Mouse (Mus musculus): ENCODE results near the gene Desi1. TPM values are rescaled to one million over a fixed set of nuclear protein-coding genes. Genes with fewer than 3 reads are reported as not detected.

Desi1 gene
- polyA plus RNA-seq, 1 experiment from 2014 or later, result 23.0 TPM

GRCm38 (mm10) chr15:82016830-82017229, 16.8 kb downstream of the Desi1 start:
- H3K4me1 ChIP-seq, result no peaks in the 10 kb centered on the region
- H3K36me3 ChIP-seq, result 0 out of 2 replicates have a peak, but pooled peaks cover 6% of the 10 kb centered on the region
- peak overlapping the region; percentile 95 for H3K4me3 ChIP-seq (replicated peaks)
- H3K9ac ChIP-seq, result peak overlapping the region; percentile 65
- peak overlapping the region; percentile 81 for H3K27ac ChIP-seq
- H3K27me3 ChIP-seq (replicated peaks), result no peaks in the 10 kb centered on the region
- peak overlapping the region; percentile 79 for H3K4me2 ChIP-seq
- H3K9me3 ChIP-seq, result no peaks in the 10 kb centered on the region
- 23% methylated on average over 6 of the region's 6 CpGs for WGBS
- no peak for ATAC-seq (ENCODE audit: insufficient read depth, low FRiP score, low read depth)

GRCm38 (mm10) chr15:82016101-82016808, 17.4 kb downstream of the Desi1 start:
- H3K27ac ChIP-seq, result peak overlapping the region; percentile 81
- under 1% methylated on average over 53 of the region's 53 CpGs for WGBS
- peak overlapping the region; percentile 94 for H3K4me2 ChIP-seq
- H3K36me3 ChIP-seq, result 0 out of 2 replicates have a peak, but pooled peaks cover 6% of the 10 kb centered on the region
- no peaks in the 10 kb centered on the region for H3K27me3 ChIP-seq (replicated peaks)
- peak overlapping the region; percentile 95 for H3K4me3 ChIP-seq (replicated peaks)
- no peaks in the 10 kb centered on the region for H3K4me1 ChIP-seq
- peak; percentile 97 for ATAC-seq (ENCODE audit: insufficient read depth, low FRiP score, low read depth)
- H3K9ac ChIP-seq, result peak overlapping the region; percentile 88
- H3K9me3 ChIP-seq, result no peaks in the 10 kb centered on the region

- Histone ChIP-seq H3K4me1 (no peaks in the 10 kb centered on the region), H3K4me2 (peak overlapping the region; percentile 94), H3K27me3 (replicated peaks) (no peaks in the 10 kb centered on the region), H3K36me3 (0 out of 2 replicates have a peak, but pooled peaks cover 6% of the 10 kb centered on the region), H3K9ac (peak overlapping the region; percentile 88), H3K9me3 (no peaks in the 10 kb centered on the region), H3K4me3 (replicated peaks) (peak overlapping the region; percentile 95), H3K27ac (peak overlapping the region; percentile 76)
- no peak for ATAC-seq (ENCODE audit: insufficient read depth, low FRiP score, low read depth)
- WGBS, result under 1% methylated on average over 39 of the region's 39 CpGs
Observed at GRCm38 (mm10) chr15:82015392-82016100, 18.1 kb downstream of the Desi1 start.

- Histone ChIP-seq H3K36me3 (0 out of 2 replicates have a peak, but pooled peaks cover 4% of the 10 kb centered on the region), H3K4me1 (no peaks in the 10 kb centered on the region), H3K4me3 (replicated peaks) (peak overlapping the region; percentile 95), H3K9me3 (no peaks in the 10 kb centered on the region), H3K9ac (peak overlapping the region; percentile 88), H3K27me3 (replicated peaks) (no peaks in the 10 kb centered on the region), H3K4me2 (peak overlapping the region; percentile 94), H3K27ac (peak overlapping the region; percentile 76)
- WGBS, result 19% methylated on average over 9 of the region's 9 CpGs
- ATAC-seq (ENCODE audit: insufficient read depth, low FRiP score, low read depth), result no peak
Observed at GRCm38 (mm10) chr15:82014745-82015391, 18.8 kb downstream of the Desi1 start.

- no peak overlapping the region for H3K27ac ChIP-seq
- no peaks in the 10 kb centered on the region for H3K4me1 ChIP-seq
- H3K36me3 ChIP-seq, result 0 out of 2 replicates have a peak, but pooled peaks cover 3% of the 10 kb centered on the region
- H3K4me3 ChIP-seq (replicated peaks), result no peak overlapping the region
- no peak overlapping the region for H3K4me2 ChIP-seq
- H3K9ac ChIP-seq, result no peak overlapping the region
- WGBS, result 84% methylated on average over 6 of the region's 6 CpGs
- no peaks in the 10 kb centered on the region for H3K27me3 ChIP-seq (replicated peaks)
- no peak for ATAC-seq (ENCODE audit: insufficient read depth, low FRiP score, low read depth)
- H3K9me3 ChIP-seq, result no peaks in the 10 kb centered on the region
Observed at GRCm38 (mm10) chr15:82011947-82012346, 21.7 kb downstream of the Desi1 start.

- no peak for ATAC-seq (ENCODE audit: insufficient read depth, low FRiP score, low read depth)
- Histone ChIP-seq H3K9me3 (no peaks in the 10 kb centered on the region), H3K4me2 (no peak overlapping the region), H3K27me3 (replicated peaks) (no peaks in the 10 kb centered on the region), H3K9ac (no peak overlapping the region), H3K4me3 (replicated peaks) (no peak overlapping the region), H3K4me1 (no peaks in the 10 kb centered on the region), H3K27ac (no peak overlapping the region), H3K36me3 (0 out of 2 replicates have a peak, but pooled peaks cover under 1% of the 10 kb centered on the region)
- 73% methylated on average over 8 of the region's 8 CpGs for WGBS
Observed at GRCm38 (mm10) chr15:82004257-82004656, 29.4 kb downstream of the Desi1 start.

GRCm38 (mm10) chr15:81993992-81994391, 39.7 kb downstream of the Desi1 start:
- 73% methylated on average over 6 of the region's 6 CpGs for WGBS

GRCm38 (mm10) chr15:81990549-81990948, 43.1 kb downstream of the Desi1 start:
- Histone ChIP-seq H3K4me2 (no peak overlapping the region), H3K27ac (no peak overlapping the region), H3K27me3 (replicated peaks) (no peaks in the 10 kb centered on the region), H3K4me3 (replicated peaks) (no peak overlapping the region), H3K4me1 (no peaks in the 10 kb centered on the region), H3K36me3 (peaks cover 6% of the 10 kb centered on the region; the same call in 1 of the 2 replicates), H3K9ac (no peak overlapping the region), H3K9me3 (no peaks in the 10 kb centered on the region)
- 34% methylated on average over 7 of the region's 7 CpGs for WGBS
- ATAC-seq (ENCODE audit: insufficient read depth, low FRiP score, low read depth), result peak; percentile 86

More at GRCm38 (mm10) chr15:81993992-81994391, 39.7 kb downstream of the Desi1 start:
- H3K36me3 ChIP-seq, result peaks cover 9% of the 10 kb centered on the region; the same call in 1 of the 2 replicates
- no peak overlapping the region for H3K4me3 ChIP-seq (replicated peaks)
- no peak overlapping the region for H3K4me2 ChIP-seq
- H3K9me3 ChIP-seq, result no peaks in the 10 kb centered on the region
- H3K27ac ChIP-seq, result no peak overlapping the region
- H3K9ac ChIP-seq, result no peak overlapping the region
- no peaks in the 10 kb centered on the region for H3K4me1 ChIP-seq
- no peak for ATAC-seq (ENCODE audit: insufficient read depth, low FRiP score, low read depth)
- H3K27me3 ChIP-seq (replicated peaks), result no peaks in the 10 kb centered on the region

GRCm38 (mm10) chr15:81989371-81990062, 44.1 kb downstream of the Desi1 start:
- H3K9ac ChIP-seq, result no peak overlapping the region
- H3K27me3 ChIP-seq (replicated peaks), result no peaks in the 10 kb centered on the region
- no peak overlapping the region for H3K4me3 ChIP-seq (replicated peaks)
- no peak; the same call in 1 of the 2 replicates for ATAC-seq (ENCODE audit: insufficient read depth, low FRiP score, low read depth)
- WGBS, result 41% methylated on average over 11 of the region's 11 CpGs
- H3K4me2 ChIP-seq, result no peak overlapping the region
- H3K27ac ChIP-seq, result no peak overlapping the region
- no peaks in the 10 kb centered on the region for H3K36me3 ChIP-seq
- no peaks in the 10 kb centered on the region for H3K4me1 ChIP-seq
- H3K9me3 ChIP-seq, result no peaks in the 10 kb centered on the region

GRCm38 (mm10) chr15:81987646-81988045, 46.0 kb downstream of the Desi1 start, which contains the start of gene Xrcc6:
Xrcc6 (plus strand) TSS chr15:81987835.
- Histone ChIP-seq H3K9ac (no peak within 1 kb of the TSS), H3K36me3 (no peaks in the 10 kb centered on the region), H3K4me3 (replicated peaks) (no peak within 1 kb of the TSS), H3K27me3 (replicated peaks) (no peaks in the 10 kb centered on the region), H3K4me1 (no peaks in the 10 kb centered on the region), H3K9me3 (no peaks in the 10 kb centered on the region), H3K4me2 (no peak within 1 kb of the TSS), H3K27ac (no peak within 1 kb of the TSS)
- WGBS, result 83% methylated on average over 3 of the region's 3 CpGs
- ATAC-seq (ENCODE audit: insufficient read depth, low FRiP score, low read depth), result no peak
